Mouse (Mus musculus) kidney, postnatal 4 days (tissue): ENCODE results near the gene Fhod1.

Source experiments
- DNase-seq, 2 experiments: peaks; one replicate each; pipeline ENCODE4 v3.0.0; 2021; ENCODE audit warnings: mixed read lengths in 2 of 2

Gene Fhod1

DNA sequence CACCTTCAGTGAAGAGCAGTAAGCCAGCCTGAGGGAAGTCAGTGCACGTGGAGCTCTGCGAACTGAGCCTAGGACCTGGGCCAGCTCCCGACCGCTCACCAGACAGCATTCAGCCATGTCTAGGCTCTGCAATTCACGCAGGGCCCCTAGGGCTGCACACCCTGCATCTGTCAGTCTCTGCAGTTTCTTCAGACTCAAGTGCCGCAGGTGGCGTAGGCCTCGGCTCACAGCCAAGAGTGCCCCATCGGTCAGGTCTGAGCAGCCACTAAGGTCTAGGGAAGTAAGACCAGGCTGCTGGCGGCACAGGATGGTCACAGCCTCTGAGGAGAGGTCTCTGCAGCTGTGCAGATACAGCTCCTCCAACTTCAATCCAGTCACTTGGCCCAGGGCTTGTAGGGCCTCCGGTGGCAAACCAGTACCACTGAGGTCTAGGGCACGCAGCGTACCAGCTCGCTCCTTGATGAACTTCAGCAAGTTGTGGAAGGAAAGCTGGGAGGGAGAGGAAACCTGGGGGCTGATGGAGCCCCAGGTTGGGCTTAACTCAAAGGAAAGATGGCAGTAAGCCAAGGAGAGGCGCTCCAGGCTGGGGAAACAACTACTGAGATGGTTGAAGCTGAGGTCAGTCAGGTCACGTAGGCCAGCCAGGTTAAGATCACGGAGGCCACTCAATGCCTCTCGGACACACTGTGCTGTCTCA is 32.5 kb downstream of the Fhod1 start:
- DNase-seq = peak in 1 of 2 experiments; percentile 6

GRCm38 (mm10) chr8:105313622-105314402 is 33.9 kb downstream of the Fhod1 start:
- no peak for DNase-seq

DNA sequence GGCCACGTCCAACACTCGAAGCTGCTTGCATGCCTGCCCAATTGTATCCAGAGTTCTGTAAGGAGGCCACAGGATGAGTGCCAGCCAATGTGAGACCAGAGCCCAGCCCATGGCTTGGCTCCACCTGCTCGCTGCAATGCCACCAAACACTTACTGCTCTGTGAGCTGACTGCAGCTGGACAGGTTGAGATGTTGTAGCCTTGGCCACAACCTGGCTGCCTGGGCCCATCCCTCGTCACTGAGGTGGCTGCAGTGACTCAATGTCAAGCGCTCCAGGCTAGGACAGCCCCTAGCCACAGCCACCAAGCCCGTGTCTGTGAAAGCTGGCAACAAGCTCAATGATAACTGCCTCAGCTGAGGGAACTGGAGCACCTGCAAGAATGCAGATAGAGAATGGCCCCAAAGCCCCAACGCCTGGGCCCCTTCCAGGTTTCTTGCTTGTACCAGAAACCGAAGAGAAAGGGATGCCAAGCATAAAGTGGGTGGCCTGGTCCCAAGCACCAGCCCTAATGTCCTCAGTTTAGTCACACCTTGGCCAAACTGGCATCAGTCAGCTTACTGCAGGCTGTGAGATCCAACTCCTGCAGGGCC is 34.8 kb downstream of the Fhod1 start:
- no peak for DNase-seq

GRCm38 (mm10) chr8:105311718-105312117 is 36.0 kb downstream of the Fhod1 start:
- no peak for DNase-seq

DNA sequence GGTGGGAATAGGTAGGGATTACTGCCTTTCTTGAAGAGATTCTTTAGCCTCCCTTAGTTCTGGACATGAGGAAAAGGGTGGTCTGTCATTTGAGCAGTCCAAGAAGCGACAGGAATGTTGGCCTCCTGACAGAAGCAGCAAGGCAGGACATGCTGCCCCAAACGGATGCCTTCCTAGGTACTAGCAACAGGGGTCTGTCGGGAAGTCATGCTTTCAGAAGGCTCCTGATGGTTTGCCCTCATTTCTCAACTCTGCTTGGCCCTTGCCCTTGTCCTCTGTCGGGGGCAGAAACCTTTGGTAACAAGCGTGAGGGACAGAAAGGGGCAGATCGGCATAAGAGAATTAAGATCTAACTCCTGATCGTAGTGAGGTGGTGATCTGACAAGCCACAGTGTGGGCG is 37.6 kb downstream of the Fhod1 start:
- DNase-seq = no peak

- DNase-seq = no peak
Observed at GRCm38 (mm10) chr8:105309142-105309847, 38.5 kb downstream of the Fhod1 start.

- DNase-seq = no peak
Observed at GRCm38 (mm10) chr8:105308428-105308827, 39.3 kb downstream of the Fhod1 start.

DNA sequence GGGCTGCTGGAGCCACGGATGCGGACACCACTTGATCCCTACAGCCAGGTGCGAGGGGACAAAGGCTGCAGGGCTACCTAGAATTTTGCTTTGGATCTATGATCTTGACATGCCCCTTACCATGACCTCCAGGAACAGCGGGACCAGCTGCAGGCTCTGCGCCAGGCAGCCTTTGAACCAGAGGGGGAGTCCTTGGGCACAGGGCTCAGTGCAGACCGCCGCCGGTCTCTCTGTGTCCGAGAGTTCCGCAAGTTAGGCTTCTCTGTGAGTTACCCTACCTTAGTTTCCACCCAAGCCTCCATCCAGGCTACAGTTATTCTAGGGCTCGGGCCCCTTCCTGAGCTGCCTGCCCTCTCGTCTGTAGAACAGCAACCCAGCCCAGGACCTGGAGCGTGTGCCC is 40.1 kb downstream of the Fhod1 start:
- no peak for DNase-seq

DNA sequence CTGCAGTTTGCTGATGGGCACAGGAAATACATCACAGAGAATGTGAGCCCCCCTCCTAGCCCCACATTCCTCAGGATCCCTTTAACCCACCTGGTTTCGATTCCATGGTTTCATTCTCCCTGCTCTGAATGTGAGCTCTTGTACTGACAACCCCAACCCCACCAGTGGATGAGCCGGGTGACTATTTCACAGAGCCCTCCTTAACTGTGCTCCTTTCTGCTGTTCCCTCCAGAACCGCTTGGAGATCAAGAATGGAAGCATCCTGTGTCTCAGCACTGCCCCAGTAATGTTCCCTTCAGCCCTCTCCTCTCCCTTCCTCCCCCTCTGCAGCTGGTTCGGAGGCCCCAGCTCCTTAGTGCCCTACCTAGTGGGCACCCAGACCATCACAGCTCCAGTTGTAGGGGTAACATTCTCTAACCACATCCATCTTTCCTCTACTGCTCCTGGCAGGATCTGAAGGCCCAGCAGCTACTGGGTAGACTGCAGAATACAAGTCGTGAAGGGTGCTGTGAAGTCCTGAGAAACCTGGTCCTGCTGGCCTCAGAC is 41.5 kb downstream of the Fhod1 start:
- no peak for DNase-seq

DNA sequence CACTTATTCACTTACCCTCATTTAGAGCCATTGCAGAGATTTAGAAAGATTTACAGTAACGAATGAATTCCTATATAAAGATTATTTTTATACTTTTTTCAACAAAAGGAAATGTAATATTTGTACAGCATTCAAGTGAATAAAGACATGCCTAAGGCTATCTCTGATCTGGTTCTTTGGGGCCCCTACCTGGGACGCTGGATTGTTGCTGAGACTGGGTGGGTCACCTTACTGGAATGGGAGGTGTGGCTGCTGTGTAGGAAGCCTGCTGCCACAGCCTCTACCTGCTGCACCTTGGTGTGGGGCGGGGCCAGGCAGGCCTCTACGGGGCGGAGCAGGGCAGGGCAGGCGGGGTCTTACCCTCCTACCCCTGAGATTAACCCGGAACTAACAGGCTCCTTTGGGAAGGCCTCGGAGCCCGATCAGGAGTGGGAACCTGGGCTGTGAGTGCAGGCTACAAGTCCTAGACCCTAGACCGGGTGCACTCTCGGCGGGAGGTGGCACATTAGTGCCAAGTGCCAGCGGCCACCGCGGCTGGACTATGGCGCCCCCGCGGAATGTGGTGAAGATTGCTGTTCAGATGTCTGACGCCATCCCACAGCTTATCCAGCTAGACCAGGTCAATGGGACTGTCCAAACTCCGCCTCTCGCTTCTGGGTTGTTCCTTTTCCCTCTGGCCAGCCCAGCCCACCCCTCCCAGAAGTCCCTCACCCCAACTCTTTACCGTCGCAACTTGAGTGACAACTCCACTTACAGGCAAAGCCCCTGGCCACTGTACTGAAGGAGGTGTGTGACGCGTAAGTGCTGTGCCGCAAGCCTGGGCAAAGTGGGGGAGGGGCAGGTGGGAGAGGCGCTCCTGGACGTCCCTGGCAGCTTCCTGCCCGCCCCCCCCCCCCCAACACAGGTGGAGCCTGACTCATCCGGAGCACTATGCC is 42.3 kb downstream of the Fhod1 start, which contains the start of gene Elmo3:
TSS of gene Elmo3 (plus strand) at position 391 of the 935 bp plus-strand sequence.
- peak; percentile 80 to 88 for DNase-seq

GRCm38 (mm10) chr8:105304325-105305210 is 43.2 kb downstream of the Fhod1 start:
- no peak for DNase-seq

- no peak for DNase-seq
Observed at GRCm38 (mm10) chr8:105303874-105304273, 43.9 kb downstream of the Fhod1 start.

GRCm38 (mm10) chr8:105303396-105303795 is 44.4 kb downstream of the Fhod1 start:
- DNase-seq = no peak

DNA sequence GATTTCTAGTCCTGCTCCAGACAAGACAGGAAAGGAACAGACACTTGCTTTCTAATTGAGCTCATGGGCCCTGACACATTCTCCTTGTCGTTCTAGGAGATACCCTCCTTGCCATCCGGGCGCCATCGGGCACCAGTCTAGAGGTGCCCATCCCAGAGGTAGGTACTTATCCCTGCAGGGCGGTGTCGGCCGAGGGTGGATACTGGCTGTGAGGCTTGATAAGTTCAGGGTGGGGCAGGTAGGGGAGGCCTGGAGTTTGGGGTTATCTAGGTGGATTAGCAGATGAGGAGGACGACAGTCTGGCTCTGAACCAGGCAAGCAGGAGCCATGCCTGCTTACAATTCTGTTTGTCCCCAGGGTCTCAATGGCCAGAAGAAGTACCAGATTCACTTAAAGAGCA is 47.8 kb downstream of the Fhod1 start:
- no peak for DNase-seq

GRCm38 (mm10) chr8:105298351-105299252 is 49.2 kb downstream of the Fhod1 start:
- DNase-seq = no peak

GRCm38 (mm10) chr8:105297511-105298192 is 50.1 kb downstream of the Fhod1 start, which contains the start of gene E2f4:
TSS of gene E2f4 (plus strand) at chr8:105297663.
- peak; percentile 93 to 96 for DNase-seq

DNA sequence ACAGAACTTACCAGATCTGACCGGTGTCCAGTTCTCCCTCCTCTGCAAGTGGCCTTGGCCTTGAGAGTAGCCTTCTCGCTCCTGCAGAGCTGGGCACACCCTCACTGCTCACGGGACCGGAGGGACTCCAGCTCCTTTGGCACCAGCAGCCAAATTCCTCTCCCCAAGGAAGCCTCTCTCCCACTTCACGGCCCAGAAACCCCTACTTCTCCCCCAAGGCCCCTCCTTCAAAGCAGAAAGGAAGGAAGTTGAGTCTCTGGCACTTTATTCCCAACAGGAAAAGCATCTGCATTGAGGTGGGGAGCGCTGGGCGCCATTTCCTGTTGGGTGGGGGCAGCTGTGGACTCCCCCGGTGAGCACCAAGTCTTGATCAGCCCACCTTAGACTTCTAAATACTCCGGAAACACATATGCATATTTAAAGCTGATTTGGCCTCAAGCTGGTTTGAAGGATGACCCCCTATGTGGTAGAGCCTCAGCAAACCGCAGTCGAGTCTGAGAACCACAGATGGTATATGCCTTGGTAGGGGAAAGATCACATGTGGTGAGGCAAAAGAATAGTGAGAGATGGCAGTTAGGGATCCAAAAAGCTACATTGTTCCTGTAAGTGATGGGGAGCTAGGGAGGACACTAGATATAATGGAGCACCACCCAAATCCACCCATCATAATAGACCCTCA is 51.7 kb downstream of the Fhod1 start, which contains the start of gene Exoc3l:
TSS of gene Exoc3l (minus strand) at position 207 of the 679 bp plus-strand sequence.
- peak in 1 of 2 experiments; percentile 54 for DNase-seq

GRCm38 (mm10) chr8:105295256-105295655 is 52.5 kb downstream of the Fhod1 start:
- no peak for DNase-seq
